Mouse (Mus musculus): ENCODE measurements around the gene Bcl2l13. TPM values are rescaled to one million over a fixed set of nuclear protein-coding genes. Genes with fewer than 3 reads are reported as not detected.

Bcl2l13 gene
- polyA plus RNA-seq, 1 experiment from 2014 or later: 49.4 TPM

- Histone ChIP-seq H3K9ac (ENCODE audit: low read length) (peak overlapping the region; percentile 65), H3K27ac (ENCODE audit: low read depth, low read length) (no peak overlapping the region)
Observed at GRCm38 (mm10) chr6:120821715-120822114, 14.3 kb upstream of the Bcl2l13 start.

DNA sequence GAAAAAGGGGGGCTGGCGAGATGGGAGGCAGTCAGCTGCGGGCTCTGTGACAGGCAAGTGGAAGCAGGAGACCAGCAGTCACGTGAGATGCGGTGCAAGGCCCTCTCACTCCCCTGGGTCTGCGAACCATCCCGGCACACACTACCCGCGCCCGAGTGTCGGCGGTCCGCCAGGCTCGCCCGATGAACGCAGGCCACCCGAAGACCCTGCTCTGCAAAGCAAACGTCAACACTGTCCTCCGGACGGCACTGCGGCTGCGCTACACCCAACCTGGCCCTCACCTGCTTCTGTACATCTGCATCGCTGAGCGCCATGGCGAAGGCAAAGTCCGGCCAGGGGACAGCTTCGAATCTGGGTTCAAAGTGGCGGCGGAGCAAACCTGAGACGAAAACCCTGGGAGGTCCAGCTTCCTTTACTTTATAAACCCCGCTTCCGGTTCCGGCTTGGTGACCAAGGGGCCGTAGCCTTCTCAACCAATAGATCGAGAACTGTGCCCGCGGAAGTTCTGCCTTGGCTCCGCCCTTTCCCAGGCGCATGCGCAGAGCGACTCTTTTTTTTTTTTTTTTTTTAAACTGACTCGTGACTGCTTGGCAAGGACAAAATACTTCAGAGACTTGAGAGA is 13.6 kb upstream of the Bcl2l13 start, which contains the start of gene Atp6v1e1:
Gene Atp6v1e1, minus strand, starts transcription at position 487 of the 622 bp plus-strand sequence.
- peak within 1 kb of the TSS; percentile 81 for H3K4me3 ChIP-seq (ENCODE audit: low read depth, low read length)
- ATAC-seq (ENCODE audit: insufficient read depth, low FRiP score, low TSS enrichment) (peak; percentile 96), DNase-seq (ENCODE audit: low spot score) (peak; percentile 92)
- H3K9me3 ChIP-seq (ENCODE audit: control insufficient read depth, low read length): no peaks in the 10 kb centered on the region
- under 1% methylated on average over 41 of the region's 41 CpGs for WGBS
- peak within 1 kb of the TSS; percentile 65 for H3K9ac ChIP-seq (ENCODE audit: low read length)
- peak within 1 kb of the TSS; percentile 63 for H3K27ac ChIP-seq (ENCODE audit: low read depth, low read length)
- peaks cover 12% of the 10 kb centered on the region for H3K36me3 ChIP-seq (ENCODE audit: control insufficient read depth, insufficient read depth, low read length)
- H3K4me1 ChIP-seq (ENCODE audit: control insufficient read depth, insufficient read depth, low read length): peaks cover 3% of the 10 kb centered on the region; the same call in 1 of the 2 replicates
- peak within 1 kb of the TSS; percentile 72 for H3K4me2 ChIP-seq (ENCODE audit: low read depth)
- no peaks in the 10 kb centered on the region for H3K27me3 ChIP-seq (ENCODE audit: control insufficient read depth, insufficient read depth, low read length)

More at GRCm38 (mm10) chr6:120821715-120822114, 14.3 kb upstream of the Bcl2l13 start:
- Histone ChIP-seq H3K4me3 (ENCODE audit: low read depth, low read length) (peak overlapping the region; percentile 81), H3K4me2 (ENCODE audit: low read depth) (peak overlapping the region; percentile 72), H3K36me3 (ENCODE audit: control insufficient read depth, insufficient read depth, low read length) (peaks cover 15% of the 10 kb centered on the region), H3K27me3 (ENCODE audit: control insufficient read depth, insufficient read depth, low read length) (no peaks in the 10 kb centered on the region), H3K4me1 (ENCODE audit: control insufficient read depth, insufficient read depth, low read length) (peaks cover 3% of the 10 kb centered on the region; the same call in 1 of the 2 replicates), H3K9me3 (ENCODE audit: control insufficient read depth, low read length) (no peaks in the 10 kb centered on the region)
- no peak for DNase-seq (ENCODE audit: low spot score)
- no peak for ATAC-seq (ENCODE audit: insufficient read depth, low FRiP score, low TSS enrichment)
- 60% methylated on average over 5 of the region's 5 CpGs for WGBS

DNA sequence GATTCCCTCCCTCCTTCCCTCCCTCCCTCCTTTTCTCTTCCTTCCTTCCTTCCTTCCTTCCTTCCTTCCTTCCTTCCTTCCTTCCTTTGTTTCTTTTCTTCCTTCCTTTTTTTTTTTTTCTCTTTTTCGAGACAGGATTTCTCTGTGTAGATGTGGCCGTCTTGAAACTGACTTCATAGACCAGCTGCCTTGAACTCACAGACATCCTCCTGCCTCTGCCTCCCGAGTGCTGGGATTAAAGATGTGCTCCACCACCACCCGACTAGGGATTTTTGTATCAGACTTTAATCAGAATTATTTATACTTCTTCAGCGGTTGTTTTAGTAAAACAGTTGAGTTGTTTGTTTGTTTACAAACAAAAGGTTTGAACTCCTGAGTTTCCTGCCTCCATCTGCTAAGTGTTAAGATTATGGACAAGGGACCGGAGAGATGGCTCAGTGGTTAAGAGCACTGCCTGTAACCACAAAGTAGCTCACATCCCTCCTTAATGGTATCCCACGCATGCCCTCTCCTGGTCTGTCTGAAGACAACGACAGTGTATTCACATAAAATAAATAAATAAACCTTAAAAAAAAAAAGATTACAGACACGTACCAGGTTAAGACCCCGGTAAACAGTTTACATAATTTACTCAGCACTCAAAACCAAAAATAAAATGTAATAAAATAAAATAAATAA is 12.9 kb upstream of the Bcl2l13 start:
- Histone ChIP-seq H3K9me3 (ENCODE audit: control insufficient read depth, low read length) (no peaks in the 10 kb centered on the region), H3K27me3 (ENCODE audit: control insufficient read depth, insufficient read depth, low read length) (no peaks in the 10 kb centered on the region), H3K4me1 (ENCODE audit: control insufficient read depth, insufficient read depth, low read length) (peaks cover 3% of the 10 kb centered on the region; the same call in 1 of the 2 replicates), H3K4me2 (ENCODE audit: low read depth) (0 out of 2 replicates have a peak overlapping the region, but pooled peaks have one; percentile 23), H3K36me3 (ENCODE audit: control insufficient read depth, insufficient read depth, low read length) (peaks cover 6% of the 10 kb centered on the region), H3K9ac (ENCODE audit: low read length) (no peak overlapping the region), H3K27ac (ENCODE audit: low read depth, low read length) (no peak overlapping the region), H3K4me3 (ENCODE audit: low read depth, low read length) (no peak overlapping the region)
- ATAC-seq (ENCODE audit: insufficient read depth, low FRiP score, low TSS enrichment) (peak; percentile 20; the same call in 1 of the 2 replicates), DNase-seq (ENCODE audit: low spot score) (no peak)
- WGBS: 80% methylated on average over 10 of the region's 10 CpGs

- Histone ChIP-seq H3K4me3 (ENCODE audit: low read depth, low read length) (no peak overlapping the region), H3K9me3 (ENCODE audit: control insufficient read depth, low read length) (no peaks in the 10 kb centered on the region), H3K4me1 (ENCODE audit: control insufficient read depth, insufficient read depth, low read length) (no peaks in the 10 kb centered on the region), H3K9ac (ENCODE audit: low read length) (no peak overlapping the region), H3K4me2 (ENCODE audit: low read depth) (no peak overlapping the region), H3K27ac (ENCODE audit: low read depth, low read length) (no peak overlapping the region), H3K36me3 (ENCODE audit: control insufficient read depth, insufficient read depth, low read length) (no peaks in the 10 kb centered on the region), H3K27me3 (ENCODE audit: control insufficient read depth, insufficient read depth, low read length) (no peaks in the 10 kb centered on the region)
- WGBS: 73% methylated on average over 1 of the region's 1 CpGs
- no peak for DNase-seq (ENCODE audit: low spot score)
- ATAC-seq (ENCODE audit: insufficient read depth, low FRiP score, low TSS enrichment): no peak
Observed at GRCm38 (mm10) chr6:120830056-120830455, 6.0 kb upstream of the Bcl2l13 start.

DNA sequence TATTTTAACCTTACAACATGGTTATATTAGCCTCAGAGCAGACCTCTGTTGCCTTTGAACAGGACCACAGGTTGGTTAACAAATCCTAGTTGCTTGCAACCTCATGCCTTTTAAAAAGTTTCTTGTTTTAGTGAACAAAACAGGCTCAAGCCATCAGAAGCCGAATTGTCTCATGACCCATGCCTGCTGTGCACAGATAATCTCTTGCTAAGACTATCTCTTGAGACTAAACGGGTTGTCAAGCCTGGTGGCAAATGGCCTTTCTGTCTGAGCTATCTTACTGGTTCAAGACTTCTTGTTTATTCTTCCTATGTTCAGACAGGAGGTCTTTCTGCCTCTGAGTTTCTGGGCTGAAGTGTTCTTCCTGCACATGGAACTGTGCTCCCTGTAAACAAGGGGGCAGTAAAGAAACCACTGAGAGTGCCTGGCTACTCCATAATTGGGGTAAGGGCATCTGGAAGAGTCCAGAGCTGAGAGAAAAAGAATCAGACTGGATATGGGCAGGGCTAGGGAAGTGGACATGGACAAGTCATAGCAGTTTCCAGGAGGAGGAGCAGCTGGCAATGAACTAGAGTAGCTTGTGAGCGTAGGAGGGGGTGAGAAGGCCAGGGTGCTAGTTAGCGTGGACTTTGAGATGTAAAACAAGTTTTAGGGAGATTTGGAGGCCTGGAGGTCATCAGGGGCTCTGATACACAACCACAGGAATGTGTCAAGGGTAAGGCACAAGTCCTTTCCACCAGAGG is 5.0 kb upstream of the Bcl2l13 start:
- DNase-seq (ENCODE audit: low spot score): no peak
- Histone ChIP-seq H3K27ac (ENCODE audit: low read depth, low read length) (no peak overlapping the region), H3K4me3 (ENCODE audit: low read depth, low read length) (no peak overlapping the region), H3K4me2 (ENCODE audit: low read depth) (no peak overlapping the region), H3K9me3 (ENCODE audit: control insufficient read depth, low read length) (no peaks in the 10 kb centered on the region), H3K27me3 (ENCODE audit: control insufficient read depth, insufficient read depth, low read length) (no peaks in the 10 kb centered on the region), H3K4me1 (ENCODE audit: control insufficient read depth, insufficient read depth, low read length) (no peaks in the 10 kb centered on the region), H3K36me3 (ENCODE audit: control insufficient read depth, insufficient read depth, low read length) (no peaks in the 10 kb centered on the region), H3K9ac (ENCODE audit: low read length) (no peak overlapping the region)
- 72% methylated on average over 4 of the region's 4 CpGs for WGBS
- no peak for ATAC-seq (ENCODE audit: insufficient read depth, low FRiP score, low TSS enrichment)

GRCm38 (mm10) chr6:120832097-120832496 is 3.9 kb upstream of the Bcl2l13 start:
- Histone ChIP-seq H3K4me3 (ENCODE audit: low read depth, low read length) (no peak overlapping the region), H3K9ac (ENCODE audit: low read length) (no peak overlapping the region), H3K9me3 (ENCODE audit: control insufficient read depth, low read length) (no peaks in the 10 kb centered on the region), H3K4me2 (ENCODE audit: low read depth) (no peak overlapping the region), H3K4me1 (ENCODE audit: control insufficient read depth, insufficient read depth, low read length) (peaks cover 1% of the 10 kb centered on the region), H3K27me3 (ENCODE audit: control insufficient read depth, insufficient read depth, low read length) (no peaks in the 10 kb centered on the region), H3K36me3 (ENCODE audit: control insufficient read depth, insufficient read depth, low read length) (no peaks in the 10 kb centered on the region), H3K27ac (ENCODE audit: low read depth, low read length) (no peak overlapping the region)
- 79% methylated on average over 4 of the region's 4 CpGs for WGBS
- no peak for DNase-seq (ENCODE audit: low spot score)
- no peak for ATAC-seq (ENCODE audit: insufficient read depth, low FRiP score, low TSS enrichment)

DNA sequence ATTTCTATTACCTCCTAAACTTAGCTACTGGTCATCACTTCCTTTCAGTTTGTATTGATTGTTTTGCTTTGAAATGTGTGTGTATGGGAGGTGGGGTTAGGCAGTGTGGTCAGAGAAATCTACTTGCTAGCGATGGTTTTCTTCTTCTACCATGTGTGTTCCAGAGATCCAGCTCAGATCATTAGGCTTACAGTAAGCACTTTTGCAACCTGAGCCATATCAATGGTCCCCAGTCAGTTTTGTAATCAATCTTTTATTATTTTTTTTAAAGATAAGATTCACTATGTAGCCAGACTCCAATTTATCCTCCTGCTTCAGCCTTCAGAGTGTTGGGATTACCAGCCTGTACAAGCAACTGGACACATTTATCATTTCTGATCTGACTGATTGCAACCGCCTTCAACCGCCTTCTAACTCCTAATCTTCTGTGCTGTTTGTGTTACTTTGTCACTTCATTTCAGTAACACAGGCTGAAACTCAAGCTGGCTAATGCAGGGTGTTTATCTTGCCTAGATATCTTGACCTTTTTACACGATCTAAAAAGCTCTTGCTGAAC is 1.2 kb upstream of the Bcl2l13 start:
- ATAC-seq (ENCODE audit: insufficient read depth, low FRiP score, low TSS enrichment): no peak
- WGBS: 85% methylated on average over 4 of the region's 4 CpGs

DNA sequence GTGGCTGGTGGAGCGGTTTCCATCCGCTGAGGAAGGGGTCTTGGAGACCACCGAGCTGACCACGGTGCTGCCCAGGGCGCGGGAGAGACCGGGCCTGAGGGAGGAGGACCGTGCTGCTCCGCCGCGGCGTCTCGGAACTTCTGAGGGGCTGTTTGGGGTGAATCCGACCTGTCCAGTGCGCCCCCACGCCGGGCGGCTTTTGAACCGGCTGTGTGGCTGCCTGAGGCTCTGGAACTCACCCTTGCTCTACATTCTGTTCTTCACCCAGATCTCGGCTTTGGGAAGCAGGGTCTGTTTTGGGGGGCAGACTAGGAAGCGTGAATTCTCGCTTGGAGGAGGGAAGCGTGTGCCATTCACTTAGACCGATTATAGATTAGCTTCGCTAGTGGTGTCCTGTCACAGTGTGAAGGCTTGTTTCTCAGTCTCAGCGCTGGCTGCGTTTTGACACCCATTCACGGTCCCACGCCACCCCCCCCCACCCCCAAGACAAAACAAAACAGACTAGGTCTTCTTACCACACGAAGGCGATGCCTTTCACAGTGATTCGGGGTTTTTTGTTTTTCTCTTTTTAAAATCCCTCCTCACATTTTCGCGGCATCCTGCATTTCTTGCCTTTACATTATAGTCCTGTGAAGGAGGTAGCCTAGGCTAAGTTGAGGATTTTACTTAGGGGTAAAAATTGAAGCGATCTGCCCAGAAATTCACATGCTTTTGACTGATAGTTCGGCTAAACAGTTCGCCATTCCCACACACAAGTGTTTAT is 558 bp downstream of the Bcl2l13 start:
- peak overlapping the region; percentile 79 for H3K27ac ChIP-seq (ENCODE audit: low read depth, low read length)
- peaks cover 3% of the 10 kb centered on the region for H3K4me1 ChIP-seq (ENCODE audit: control insufficient read depth, insufficient read depth, low read length)
- H3K4me2 ChIP-seq (ENCODE audit: low read depth): peak overlapping the region; percentile 60
- WGBS: 6% methylated on average over 37 of the region's 37 CpGs
- no peak for DNase-seq (ENCODE audit: low spot score)
- peak overlapping the region; percentile 83 for H3K4me3 ChIP-seq (ENCODE audit: low read depth, low read length)
- H3K36me3 ChIP-seq (ENCODE audit: control insufficient read depth, insufficient read depth, low read length): no peaks in the 10 kb centered on the region
- no peaks in the 10 kb centered on the region for H3K9me3 ChIP-seq (ENCODE audit: control insufficient read depth, low read length)
- ATAC-seq (ENCODE audit: insufficient read depth, low FRiP score, low TSS enrichment): peak; percentile 80
- no peaks in the 10 kb centered on the region for H3K27me3 ChIP-seq (ENCODE audit: control insufficient read depth, insufficient read depth, low read length)
- peak overlapping the region; percentile 70 for H3K9ac ChIP-seq (ENCODE audit: low read length)

More for the DNA sequence above, 1.2 kb upstream of the Bcl2l13 start:
- Histone ChIP-seq H3K27me3 (ENCODE audit: control insufficient read depth, insufficient read depth, low read length) (no peaks in the 10 kb centered on the region), H3K4me2 (ENCODE audit: low read depth) (no peak overlapping the region), H3K27ac (ENCODE audit: low read depth, low read length) (no peak overlapping the region), H3K9me3 (ENCODE audit: control insufficient read depth, low read length) (no peaks in the 10 kb centered on the region), H3K9ac (ENCODE audit: low read length) (no peak overlapping the region), H3K36me3 (ENCODE audit: control insufficient read depth, insufficient read depth, low read length) (no peaks in the 10 kb centered on the region), H3K4me3 (ENCODE audit: low read depth, low read length) (no peak overlapping the region), H3K4me1 (ENCODE audit: control insufficient read depth, insufficient read depth, low read length) (peaks cover 3% of the 10 kb centered on the region)
- no peak for DNase-seq (ENCODE audit: low spot score)
